Comparison of ENCODE assay signal across 8 mouse cellular contexts in the genomic region with DNA sequence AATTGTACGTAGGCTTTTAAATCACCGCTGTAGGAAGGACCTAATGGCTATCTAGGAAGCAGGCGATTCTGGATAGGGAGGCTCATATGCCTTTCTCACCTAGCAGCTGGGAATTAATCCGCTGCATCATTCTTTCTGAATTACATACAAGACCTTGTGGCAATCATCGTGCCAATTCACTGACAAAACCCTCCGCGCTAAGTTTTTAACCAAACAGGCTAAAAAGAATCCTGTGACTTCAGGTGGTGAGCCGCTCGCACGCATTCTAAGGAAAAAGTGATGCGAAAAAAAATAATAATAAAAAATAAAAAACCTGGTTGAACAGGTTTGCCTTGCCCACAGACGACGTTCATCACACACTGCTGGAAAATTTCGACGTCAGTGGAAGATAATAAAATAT. TPM values are rescaled to one million over a fixed set of nuclear protein-coding genes. Genes with fewer than 3 reads are reported as not detected.
A peak's percentile ranks its signal among the peaks of the same experiment; 100 is the strongest.
DNase-seq lines count a peak whose midpoint lies in the region; ATAC-seq lines count a peak whose summit lies in the region.

No protein-coding gene starts in this region.

- peak overlapping the region; percentile 92 for H3K4me2 ChIP-seq in midbrain, embryonic 16.5 days (ENCODE audit: low read length)

- H3K36me3 ChIP-seq in megakaryocyte, embryonic 14.5 days (replicated peaks; ENCODE audit: low read length), result peaks cover 37% of the 10 kb centered on the region
- peaks cover 6% of the 10 kb centered on the region; the same call in 1 of the 2 replicates for H3K36me3 ChIP-seq in forebrain, embryonic 10.5 days (replicated peaks)
- no peaks in the 10 kb centered on the region for H3K36me3 ChIP-seq in midbrain, embryonic 16.5 days (ENCODE audit: control insufficient read depth, insufficient read depth, low read length)

- 1% methylated on average over 15 of the region's 15 CpGs for WGBS in forebrain, embryonic 10.5 days
- WGBS in midbrain, embryonic 16.5 days, result under 1% methylated on average over 15 of the region's 15 CpGs

- H3K9me3 ChIP-seq in megakaryocyte, embryonic 14.5 days, result no peaks in the 10 kb centered on the region
- no peaks in the 10 kb centered on the region for H3K9me3 ChIP-seq in forebrain, embryonic 10.5 days
- no peaks in the 10 kb centered on the region for H3K9me3 ChIP-seq in midbrain, embryonic 16.5 days (replicated peaks; ENCODE audit: control insufficient read depth, low read length, poor library complexity, severe bottlenecking)

- H3K4me3 ChIP-seq in megakaryocyte, embryonic 14.5 days (replicated peaks), result peak overlapping the region; percentile 99
- H3K4me3 ChIP-seq in forebrain, embryonic 10.5 days, result peak overlapping the region; percentile 84
- H3K4me3 ChIP-seq in midbrain, embryonic 16.5 days (ENCODE audit: low read depth, low read length), result peak overlapping the region; percentile 75

- peak; percentile 49 for DNase-seq in CD4-positive, CD25-positive, alpha-beta regulatory T cell, adult 2 months (ENCODE audit: low read depth, low spot score)
- DNase-seq in forebrain, embryonic 10.5 days (ENCODE audit: extremely low spot score, low spot score), result peak; percentile 20
- peak; percentile 31 to 33 for DNase-seq in left cerebral cortex, postnatal 25 days (ENCODE audit: low spot score in 2 of 2)
- DNase-seq in frontal cortex, postnatal 14 days (ENCODE audit: low spot score in 2 of 2), result no peak

- ATAC-seq in CD4-positive, CD25-positive, alpha-beta regulatory T cell, adult 4 months, result no peak
- ATAC-seq in megakaryocyte, adult 5-6 weeks (ENCODE audit: poor library complexity, severe bottlenecking), result no peak
- ATAC-seq in midbrain, embryonic 16.5 days, result no peak

- no peaks in the 10 kb centered on the region for H3K27me3 ChIP-seq in megakaryocyte, embryonic 14.5 days (replicated peaks)
- H3K27me3 ChIP-seq in forebrain, embryonic 10.5 days (ENCODE audit: poor library complexity, severe bottlenecking), result no peaks in the 10 kb centered on the region
- no peaks in the 10 kb centered on the region for H3K27me3 ChIP-seq in midbrain, embryonic 16.5 days (ENCODE audit: control insufficient read depth, insufficient read depth, low read depth, low read length)

- peaks cover 56% of the 10 kb centered on the region for H3K4me1 ChIP-seq in megakaryocyte, embryonic 14.5 days
- peaks cover 31% of the 10 kb centered on the region for H3K4me1 ChIP-seq in forebrain, embryonic 10.5 days
- peaks cover 18% of the 10 kb centered on the region for H3K4me1 ChIP-seq in midbrain, embryonic 16.5 days (ENCODE audit: control insufficient read depth, insufficient read depth, low read length)

- H3K27ac ChIP-seq in forebrain, embryonic 10.5 days, result no peak overlapping the region
- H3K27ac ChIP-seq in midbrain, embryonic 16.5 days (ENCODE audit: low read length), result peak overlapping the region; percentile 99

- H3K9ac ChIP-seq in midbrain, embryonic 16.5 days (ENCODE audit: low read depth, low read length), result peak overlapping the region; percentile 98

- intact Hi-C loops in left cerebral cortex, postnatal 25 days (cut with DNase I), result loop anchor here (2.0 kb wide), 2 partner anchors 201 to 421 kb away; no protein-coding TSS in a partner anchor

RNA-seq across cellular contexts. Expression of a gene that starts 1.1 kb away (rescaled TPM):
- polyA plus RNA-seq in CD4-positive, CD25-positive, alpha-beta regulatory T cell, adult 4 months (2017; shearing (Covaris generic)), result 10 to 100 TPM; 10.0 to 10.4 TPM
- 16.0 and 17.5 TPM in 2 replicates for polyA plus RNA-seq in megakaryocyte, embryonic 14.5 days (2012; ENCODE audit: insufficient read depth, low replicate concordance)
- 32.6 and 34.5 TPM in 2 replicates for total RNA-seq in megakaryocyte, adult 5-6 weeks (2015)
- total RNA-seq in megakaryocyte, adult 5-6 weeks (2017), result 20.7 and 26.8 TPM in 2 replicates
- 2.7 and 4.2 TPM in 2 replicates for polyA plus RNA-seq in forebrain, embryonic 10.5 days (2016; fragmentation: Nextera tagmentation; extraction: Ambion mirVana)
- total RNA-seq in left cerebral cortex, postnatal 25 days (2021), result 100 to 1,000 TPM; 102 to 116 TPM
- polyA plus RNA-seq in midbrain, embryonic 16.5 days (2015; fragmentation: Nextera tagmentation; extraction: Ambion mirVana), result 8.8 and 9.8 TPM in 2 replicates

Comparison
In these comparisons a context has a peak if more than half of its experiments do, and no peak if none do; other contexts are left out.
1. DNase-seq: peak in CD4-positive, CD25-positive, alpha-beta regulatory T cell, adult 2 months (single experiment), forebrain, embryonic 10.5 days (single experiment) and left cerebral cortex, postnatal 25 days (2 of 2); none in frontal cortex, postnatal 14 days (0 of 2).
2. Peak in every context shown above with its lines, with median percentiles within 50 percentile points of each other: H3K4me3 ChIP-seq.